Mouse (Mus musculus) brain, adult 10 weeks (tissue): ENCODE measurements around the gene Pex5l. TPM values are rescaled to one million over a fixed set of nuclear protein-coding genes. Genes with fewer than 3 reads are reported as not detected.

Experiments
- polyA plus RNA-seq: library from polyadenylated mRNA; stranded (reverse); fragments of 350-450 nt; fragmentation: Illumina TruSeq; extraction: RNeasy Lipid Tissue Mini Kit (QIAGEN cat#74804); gene quantifications from one replicate; pipeline ENCODE4 v1.2.3, GENCODE M21; 2015; ENCODE audit warnings: low read depth, low replicate concordance

The Pex5l gene
- polyA plus RNA-seq: 192 TPM

DNA sequence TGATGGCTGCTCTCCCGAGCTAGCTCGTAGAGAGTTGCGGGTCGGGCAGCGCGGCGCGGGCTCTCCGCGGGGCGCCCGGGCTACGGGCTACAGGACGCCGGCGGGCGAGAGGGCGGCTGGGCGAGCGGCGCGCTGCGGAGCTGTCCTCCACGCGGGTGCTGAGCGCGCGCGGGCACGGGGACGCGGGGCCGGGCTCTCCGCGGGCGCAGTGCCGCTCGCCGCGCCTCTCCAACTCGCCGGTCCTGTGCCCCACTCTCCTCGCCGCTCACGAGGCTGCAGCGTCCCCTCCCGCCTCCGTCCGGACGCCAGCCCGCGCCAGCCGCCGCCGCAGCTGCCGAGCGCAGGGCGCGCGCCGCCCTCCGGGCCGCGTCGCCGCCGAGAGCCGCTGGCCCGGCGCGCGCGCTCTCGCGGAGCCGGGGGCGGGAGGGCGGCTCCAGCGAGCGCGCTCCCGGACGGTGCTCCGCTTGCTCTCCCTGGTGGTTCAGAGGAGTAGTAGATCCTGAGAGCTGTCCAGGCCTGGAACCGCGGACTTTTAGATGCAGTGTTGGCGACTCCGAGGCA, at the start of gene Pex5l:
TSS of gene Pex5l (minus strand) at position 347 of the 561 bp plus-strand sequence.

